Mouse (Mus musculus) forebrain, embryonic 14.5 days (tissue): Measurements from ENCODE around the gene Rnaseh1. TPM values are rescaled to one million over a fixed set of nuclear protein-coding genes. Genes with fewer than 3 reads are reported as not detected.

Experiments used
- ATAC-seq: fragments of 200-750 bp; cut with Nextera tagmentation; 2 replicates; pipeline ENCODE4 v1.8.0; 2017; ENCODE audit warnings: mild to moderate bottlenecking, moderate library complexity
- DNase-seq: peaks from one replicate; pipeline ENCODE4 v3.0.0-alpha.2; 2015; ENCODE audit warnings: low spot score
- H3K27ac ChIP-seq: fragments of 300-500 bp; sonication (generic); 2 replicates; pipeline ENCODE4 v1.5.1; 2014; ENCODE audit warnings: low read depth, mild to moderate bottlenecking, control low read depth, low read length, moderate library complexity
- H3K27me3 ChIP-seq: fragments of 300-500 bp; sonication (generic); replicated peaks from 2 replicates; pipeline ENCODE4 v1.6.1; 2014; ENCODE audit warnings: low read length, control low read depth, mixed read lengths; ENCODE audit not compliant: control insufficient read depth, insufficient read depth
- H3K36me3 ChIP-seq: fragments of 300-500 bp; sonication (generic); 2 replicates; pipeline ENCODE4 v1.6.1; 2014; ENCODE audit warnings: low read length, control low read depth; ENCODE audit not compliant: control insufficient read depth, insufficient read depth
- H3K4me1 ChIP-seq: fragments of 300-500 bp; sonication (generic); 2 replicates; pipeline ENCODE4 v1.6.1; 2014; ENCODE audit warnings: antibody characterized with exemption, low read length, control low read depth; ENCODE audit not compliant: control insufficient read depth, insufficient read depth
- H3K4me2 ChIP-seq: fragments of 300-500 bp; sonication (generic); 2 replicates; pipeline ENCODE4 v1.6.1; 2014; ENCODE audit warnings: mild to moderate bottlenecking, control low read depth, low read length
- H3K4me3 ChIP-seq: fragments of 300-500 bp; sonication (generic); 2 replicates; pipeline ENCODE4 v1.5.1; 2014; ENCODE audit warnings: low read depth, low read length, control low read depth
- H3K9ac ChIP-seq: fragments of 300-500 bp; sonication (generic); 2 replicates; pipeline ENCODE4 v1.6.1; 2014; ENCODE audit warnings: mild to moderate bottlenecking, low read length, control low read depth, moderate library complexity
- H3K9me3 ChIP-seq: fragments of 300-500 bp; sonication (generic); replicated peaks from 2 replicates; pipeline ENCODE4 v1.6.1; 2016; ENCODE audit warnings: low read length, control low read depth, mixed read lengths; ENCODE audit not compliant: control insufficient read depth
- WGBS: fragments of 180-500 bp; shearing (Covaris S2); extraction: QIAGEN DNeasy Blood & Tissue Kit; methylation state at CpG from one replicate; pipeline ENCODE4 v1.1.7; 2014; 5-methylcytosine and 5-hydroxymethylcytosine counted together
- polyA plus RNA-seq: library from polyadenylated mRNA; unstranded; fragments of >200 nt; fragmentation: Nextera tagmentation; extraction: Ambion mirVana; gene quantifications from 2 replicates; pipeline ENCODE4 v1.2.1, GENCODE M21; 2014

Gene Rnaseh1
- polyA plus RNA-seq, 1 experiment from 2014 or later = 26.1 TPM

DNA sequence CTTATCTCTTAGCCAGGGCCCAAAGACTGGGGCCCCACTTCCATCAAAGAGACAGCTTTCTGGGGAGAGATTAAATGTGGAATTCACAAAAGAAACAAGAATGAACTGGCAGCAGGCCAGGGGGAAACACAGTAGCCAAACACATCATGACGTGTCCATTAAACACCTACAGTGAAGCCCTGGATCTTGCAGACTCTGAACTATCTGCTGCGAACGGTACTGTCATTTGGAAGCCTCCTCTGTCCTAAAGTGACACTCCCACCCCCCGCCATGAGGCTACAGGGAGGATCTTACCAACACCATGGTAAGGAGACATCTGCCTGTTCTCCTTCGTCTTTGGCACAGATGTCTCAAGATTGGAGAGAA, 27.3 kb upstream of the Rnaseh1 start:
- 54% methylated on average over 5 of the region's 5 CpGs for WGBS
- no peak for DNase-seq

DNA sequence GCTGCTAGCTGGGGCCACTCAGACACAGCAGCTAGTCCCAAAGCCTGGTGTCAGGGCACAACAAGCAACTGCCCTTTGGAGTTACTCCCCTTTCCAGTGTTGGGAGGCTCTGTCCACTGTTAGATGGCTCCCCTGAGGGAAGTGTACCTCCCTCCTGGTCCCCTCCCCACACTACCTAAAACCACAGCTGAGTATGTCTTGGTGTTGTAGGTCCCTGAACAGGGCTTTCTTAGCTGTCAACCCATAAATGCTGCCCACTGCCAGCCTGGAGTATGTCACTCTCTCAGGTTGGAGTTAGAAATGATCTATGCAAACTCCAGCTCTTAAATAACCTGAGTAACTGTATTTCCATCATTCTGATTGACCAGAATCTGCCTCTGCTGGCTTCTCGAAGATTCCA, 26.8 kb upstream of the Rnaseh1 start:
- H3K4me3 ChIP-seq = no peak overlapping the region
- WGBS = 80% methylated on average over 1 of the region's 1 CpGs
- DNase-seq (no peak), ATAC-seq (no peak)
- H3K4me2 ChIP-seq = no peak overlapping the region
- H3K36me3 ChIP-seq = no peaks in the 10 kb centered on the region
- H3K9me3 ChIP-seq = no peaks in the 10 kb centered on the region
- H3K27me3 ChIP-seq = no peaks in the 10 kb centered on the region
- peaks cover 4% of the 10 kb centered on the region; the same call in 1 of the 2 replicates for H3K4me1 ChIP-seq
- no peak overlapping the region for H3K27ac ChIP-seq
- H3K9ac ChIP-seq = no peak overlapping the region

More for the DNA sequence above, 27.3 kb upstream of the Rnaseh1 start:
- Histone ChIP-seq H3K4me2 (no peak overlapping the region), H3K27me3 (no peaks in the 10 kb centered on the region), H3K4me3 (no peak overlapping the region), H3K4me1 (peaks cover 4% of the 10 kb centered on the region; the same call in 1 of the 2 replicates), H3K9ac (no peak overlapping the region), H3K27ac (no peak overlapping the region), H3K9me3 (no peaks in the 10 kb centered on the region), H3K36me3 (no peaks in the 10 kb centered on the region)
- ATAC-seq = no peak

DNA sequence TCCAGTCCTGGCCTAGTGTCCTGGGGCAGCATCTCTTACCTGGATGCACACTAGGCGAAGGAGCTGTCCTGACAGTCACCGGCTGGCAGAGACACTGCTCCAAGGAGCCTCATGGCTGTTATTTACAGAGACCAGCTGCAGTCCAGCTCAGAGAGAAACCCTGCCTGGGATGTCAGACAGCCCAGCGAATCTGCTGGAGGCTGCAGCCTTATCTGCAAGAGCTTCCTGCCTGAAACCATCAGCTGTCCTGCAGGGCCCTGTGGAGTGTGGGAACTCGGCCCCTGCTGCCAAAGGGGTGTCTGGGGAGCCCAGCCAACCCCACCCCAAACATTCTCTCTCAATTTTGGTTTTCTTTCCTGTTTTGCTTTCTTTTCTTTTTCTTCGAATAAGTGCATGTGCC, 26.2 kb upstream of the Rnaseh1 start, which contains the start of gene Colec11:
Gene Colec11, minus strand, starts transcription at position 183 of the 400 bp plus-strand sequence.
- 58% methylated on average over 5 of the region's 5 CpGs for WGBS
- no peaks in the 10 kb centered on the region for H3K27me3 ChIP-seq
- DNase-seq = no peak
- no peak within 1 kb of the TSS for H3K27ac ChIP-seq
- no peak within 1 kb of the TSS for H3K9ac ChIP-seq
- no peak for ATAC-seq
- H3K36me3 ChIP-seq = peaks cover 3% of the 10 kb centered on the region
- H3K4me3 ChIP-seq = no peak within 1 kb of the TSS
- no peaks in the 10 kb centered on the region for H3K9me3 ChIP-seq
- peaks cover 4% of the 10 kb centered on the region; the same call in 1 of the 2 replicates for H3K4me1 ChIP-seq
- H3K4me2 ChIP-seq = no peak within 1 kb of the TSS

DNA sequence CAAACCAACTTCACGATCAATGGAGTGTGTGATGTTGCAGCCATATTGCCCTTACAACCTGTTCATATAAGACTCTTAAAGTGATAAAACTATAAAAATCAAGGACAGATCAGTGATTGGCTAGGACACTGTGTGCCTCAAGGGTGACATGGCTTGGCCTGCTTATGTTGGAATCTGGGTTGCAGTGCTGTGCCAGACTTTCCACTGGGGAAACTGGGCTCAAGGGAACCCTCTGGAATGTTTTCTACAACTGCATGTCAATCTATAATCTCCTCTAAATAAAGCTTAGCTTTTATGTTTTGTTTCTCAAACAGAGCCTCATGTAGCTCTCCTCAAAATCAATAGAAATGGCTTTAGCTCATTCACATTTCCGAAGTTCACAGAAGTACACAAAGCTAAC, 25.2 kb upstream of the Rnaseh1 start:
- no peaks in the 10 kb centered on the region for H3K9me3 ChIP-seq
- H3K9ac ChIP-seq = no peak overlapping the region
- no peak overlapping the region for H3K4me2 ChIP-seq
- peaks cover 14% of the 10 kb centered on the region for H3K36me3 ChIP-seq
- no peak overlapping the region for H3K27ac ChIP-seq
- DNase-seq = no peak
- ATAC-seq = no peak
- no peak overlapping the region for H3K4me3 ChIP-seq
- WGBS = 88% methylated on average over 2 of the region's 2 CpGs
- H3K4me1 ChIP-seq = peaks cover 4% of the 10 kb centered on the region; the same call in 1 of the 2 replicates
- H3K27me3 ChIP-seq = no peaks in the 10 kb centered on the region

DNA sequence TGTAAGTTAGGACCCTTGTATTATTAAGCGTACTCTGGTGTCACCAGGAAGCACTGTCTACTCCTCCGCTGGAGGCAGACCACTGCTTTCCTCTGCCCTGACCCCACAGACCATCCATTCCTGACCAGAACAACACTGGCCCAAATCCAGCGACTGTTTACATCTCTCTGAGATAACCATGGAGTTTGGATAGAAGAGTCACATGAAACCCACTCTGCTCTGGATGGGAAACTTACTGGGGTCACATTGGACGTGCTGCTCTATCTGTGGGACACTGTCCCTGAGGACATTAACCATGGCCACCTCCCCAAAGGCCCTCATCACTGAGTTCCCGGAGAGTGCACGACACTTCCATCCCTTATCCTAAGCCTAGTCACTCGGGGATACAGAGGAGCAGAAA, 24.0 kb upstream of the Rnaseh1 start:
- Histone ChIP-seq H3K27ac (no peak overlapping the region), H3K9ac (no peak overlapping the region), H3K27me3 (no peaks in the 10 kb centered on the region), H3K4me3 (no peak overlapping the region), H3K4me1 (peaks cover 4% of the 10 kb centered on the region; the same call in 1 of the 2 replicates), H3K9me3 (no peaks in the 10 kb centered on the region), H3K36me3 (peaks cover 26% of the 10 kb centered on the region), H3K4me2 (no peak overlapping the region)
- ATAC-seq (no peak), DNase-seq (no peak)
- WGBS = 81% methylated on average over 7 of the region's 7 CpGs

DNA sequence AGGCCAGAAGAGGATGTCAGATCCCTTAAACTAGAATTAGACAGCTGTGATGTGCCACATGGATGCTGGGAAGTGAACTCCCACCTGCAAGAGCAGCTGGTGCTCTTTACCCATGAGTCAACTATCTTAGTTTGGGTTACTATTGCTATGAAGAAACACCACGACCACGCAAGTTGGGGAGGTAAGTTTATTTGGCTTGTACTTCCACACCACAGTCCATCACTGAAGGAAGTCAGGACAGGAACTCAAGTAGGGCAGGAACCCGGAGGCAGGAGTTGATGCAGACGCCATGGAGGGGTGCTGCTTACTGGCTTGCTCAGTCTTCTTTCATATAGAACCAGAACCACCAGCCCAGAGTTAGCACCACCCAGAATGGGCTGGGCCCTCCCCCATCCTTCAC, 22.3 kb upstream of the Rnaseh1 start:
- no peak overlapping the region for H3K4me2 ChIP-seq
- no peak for DNase-seq
- peaks cover 3% of the 10 kb centered on the region; the same call in 1 of the 2 replicates for H3K4me1 ChIP-seq
- H3K36me3 ChIP-seq = peaks cover 42% of the 10 kb centered on the region
- no peak overlapping the region for H3K4me3 ChIP-seq
- WGBS = 78% methylated on average over 4 of the region's 4 CpGs
- no peak overlapping the region for H3K9ac ChIP-seq
- H3K27me3 ChIP-seq = no peaks in the 10 kb centered on the region
- ATAC-seq = no peak
- H3K9me3 ChIP-seq = no peaks in the 10 kb centered on the region
- no peak overlapping the region for H3K27ac ChIP-seq

DNA sequence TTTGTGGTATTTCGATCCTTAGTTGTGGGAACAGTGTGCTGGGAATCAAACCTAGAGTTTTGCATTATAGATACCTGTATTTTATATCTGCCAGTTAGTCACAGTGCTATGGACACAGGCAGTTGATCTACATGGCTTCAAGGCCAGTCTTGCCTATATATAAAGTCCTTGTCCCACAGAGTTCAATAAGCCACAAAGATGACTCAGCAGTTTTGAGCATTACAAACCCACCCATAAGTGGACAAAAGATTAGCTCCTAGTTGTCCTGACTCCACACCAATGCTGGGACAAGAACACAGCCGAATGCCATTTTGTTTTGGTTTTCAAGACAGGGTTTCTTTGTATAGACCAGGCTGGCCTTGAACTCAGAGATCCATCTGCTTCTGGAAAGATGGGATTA, 21.0 kb upstream of the Rnaseh1 start:
- no peak overlapping the region for H3K27ac ChIP-seq
- H3K36me3 ChIP-seq = peaks cover 56% of the 10 kb centered on the region
- no peak overlapping the region for H3K4me2 ChIP-seq
- 87% methylated on average over 2 of the region's 2 CpGs for WGBS
- ATAC-seq (no peak), DNase-seq (no peak)
- H3K9me3 ChIP-seq = no peaks in the 10 kb centered on the region
- H3K27me3 ChIP-seq = no peaks in the 10 kb centered on the region
- H3K9ac ChIP-seq = no peak overlapping the region
- no peaks in the 10 kb centered on the region for H3K4me1 ChIP-seq
- H3K4me3 ChIP-seq = no peak overlapping the region

DNA sequence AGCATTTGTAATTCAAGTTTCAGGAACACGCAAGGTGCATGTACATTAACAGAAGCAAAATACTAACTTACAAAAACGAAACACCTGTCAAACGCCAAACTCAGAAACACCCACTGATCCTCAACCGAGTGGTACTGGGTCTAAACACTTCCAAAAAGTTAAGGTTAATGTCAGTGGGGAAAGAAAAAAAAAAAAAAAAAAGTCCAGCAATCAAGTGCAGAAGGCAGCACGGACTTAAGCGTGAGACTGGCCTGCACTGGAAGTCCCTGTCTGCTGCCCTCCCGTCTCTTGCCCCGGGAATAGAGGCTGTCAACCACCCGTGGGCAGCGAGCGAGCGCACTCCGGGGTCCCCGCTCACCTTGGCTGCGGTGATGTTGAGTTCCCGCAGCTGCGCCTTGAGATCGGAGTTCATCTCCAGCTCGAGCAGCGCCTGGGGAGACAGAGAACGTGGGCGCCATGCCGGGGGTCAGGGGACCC, 14.3 kb upstream of the Rnaseh1 start:
- H3K27ac ChIP-seq = peak overlapping the region; percentile 86
- ATAC-seq = peak; percentile 40; the same call in 1 of the 2 replicates
- no peaks in the 10 kb centered on the region for H3K27me3 ChIP-seq
- H3K9ac ChIP-seq = peak overlapping the region; percentile 98
- peaks cover 44% of the 10 kb centered on the region for H3K36me3 ChIP-seq
- H3K4me2 ChIP-seq = peak overlapping the region; percentile 79
- peaks cover 8% of the 10 kb centered on the region for H3K4me1 ChIP-seq
- WGBS = 2% methylated on average over 21 of the region's 23 CpGs
- H3K9me3 ChIP-seq = no peaks in the 10 kb centered on the region
- H3K4me3 ChIP-seq = peak overlapping the region; percentile 85
- no peak for DNase-seq

DNA sequence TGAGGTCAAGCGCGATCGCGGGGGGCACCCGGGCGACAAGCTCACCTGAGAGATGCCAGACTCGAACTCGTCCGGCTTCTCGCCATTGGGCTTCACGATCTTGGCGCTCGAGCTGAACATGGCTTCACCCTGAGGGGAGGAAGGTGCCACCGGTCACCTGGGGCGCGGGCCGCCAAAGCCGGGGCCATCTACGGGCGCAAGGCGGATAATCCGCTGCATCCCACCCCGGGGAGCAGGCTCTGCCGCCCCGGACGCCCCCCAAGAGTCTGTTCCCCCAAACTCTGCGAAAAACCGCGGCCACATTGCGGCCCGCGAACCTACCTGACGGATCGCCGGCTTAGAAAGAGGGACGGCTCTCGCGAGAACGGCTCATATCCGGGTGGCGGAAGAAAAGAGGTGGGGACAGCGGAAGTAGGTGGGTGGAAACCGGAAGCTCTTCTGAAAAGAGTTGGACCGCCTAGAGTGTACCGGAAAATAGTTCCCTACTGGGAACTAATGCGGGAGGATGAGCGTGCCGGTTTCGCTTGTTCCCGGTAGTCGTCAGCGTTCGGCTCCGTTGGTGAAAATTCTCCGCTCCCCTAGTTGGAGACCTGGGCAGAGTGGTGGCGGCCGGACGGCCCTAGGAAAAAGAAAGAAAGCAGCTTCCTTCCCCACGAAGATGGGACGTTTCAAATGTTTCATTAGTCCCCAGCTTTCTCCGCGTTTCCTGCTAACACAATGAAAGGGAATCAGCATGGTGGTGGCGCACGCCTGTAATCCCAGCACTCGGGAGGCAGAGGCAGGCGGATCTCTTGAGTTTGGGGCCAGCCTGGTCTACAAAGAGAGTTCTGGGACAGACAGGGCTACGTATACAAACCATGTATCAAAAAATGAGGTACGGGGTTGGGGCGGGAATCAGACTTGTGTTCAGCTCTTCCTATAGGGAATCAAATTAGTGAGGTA, 13.6 kb upstream of the Rnaseh1 start, which contains the start of gene Rps7:
Gene Rps7, minus strand, starts transcription at position 419 of the 942 bp plus-strand sequence.
- Histone ChIP-seq H3K27ac (peak within 1 kb of the TSS; percentile 86), H3K4me3 (peak within 1 kb of the TSS; percentile 85), H3K36me3 (peaks cover 37% of the 10 kb centered on the region), H3K9ac (peak within 1 kb of the TSS; percentile 98), H3K4me2 (peak within 1 kb of the TSS; percentile 79), H3K27me3 (no peaks in the 10 kb centered on the region), H3K9me3 (no peaks in the 10 kb centered on the region), H3K4me1 (peaks cover 8% of the 10 kb centered on the region)
- ATAC-seq (peak; percentile 98), DNase-seq (peak; percentile 97)
- WGBS = 7% methylated on average over 69 of the region's 69 CpGs
